Mouse (Mus musculus) MEL (cell line): ENCODE results near the gene Tsga13.

Source experiments
- CHD1 ChIP-seq: IDR thresholded peaks from 2 replicates; pipeline ENCODE4 v1.6.1; 2012; ENCODE audit warnings: low read depth, mild to moderate bottlenecking, inconsistent platforms, low read length, improper control_type of control experiment
- POLR2AphosphoS2 ChIP-seq: IDR thresholded peaks from 2 replicates; pipeline ENCODE4 v1.6.1; 2011; ENCODE audit warnings: low read length, improper control_type of control experiment

DNA sequence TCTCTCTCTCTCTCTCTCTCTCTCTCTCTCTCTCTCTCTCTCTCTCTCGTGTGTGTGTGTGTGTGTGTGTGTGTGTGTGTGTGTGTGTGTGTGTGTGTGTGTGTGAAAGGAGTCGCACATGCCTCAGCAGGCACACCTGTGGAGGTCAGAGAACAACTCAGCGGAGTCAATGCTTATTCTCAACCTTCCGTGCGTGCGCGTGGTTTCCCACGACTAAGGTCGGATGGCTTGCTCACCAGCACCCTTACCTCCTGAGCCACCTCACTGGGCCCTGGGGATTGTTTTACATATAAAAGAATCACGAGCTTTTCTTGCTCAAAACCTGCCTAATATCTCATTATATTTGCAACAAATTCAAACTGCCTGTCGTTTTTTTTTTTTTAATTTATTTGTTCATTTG lies 6.5 kb upstream of the Tsga13 start:
- TF ChIP-seq CHD1 (no peak), POLR2AphosphoS2 (no peak)
